Mouse (Mus musculus): ENCODE measurements at regions not wholly inside any gene's neighbourhood (a gene's known extent, or its start where the extent isn't known, plus 50 kb on each side); places are given as distances from the start of the nearest gene placed in this dataset.

- TF ChIP-seq TBP (IDR thresholded peaks at IDR 0.05; ENCODE audit: low read depth, low read length) (no peak), CTCF (IDR thresholded peaks at IDR 0.05 in 2 of 3, conservative IDR thresholded peaks at IDR 0.05 in 1 of 3; ENCODE audit: control insufficient read depth in 1 of 3, insufficient read depth in 1 of 3, low read depth in 2 of 3, low read length in 3 of 3, poor library complexity in 1 of 3, severe bottlenecking in 1 of 3) (no peak), MEF2A (IDR thresholded peaks at IDR 0.05; ENCODE audit: extremely low read depth, insufficient replicate concordance, low read depth, low read length, poor library complexity, severe bottlenecking) (no peak), MAFK (IDR thresholded peaks at IDR 0.05; ENCODE audit: borderline replicate concordance, low read depth, low read length) (no peak), MYC (IDR thresholded peaks at IDR 0.05; ENCODE audit: low read depth, low read length) (no peak), POLR2A (IDR thresholded peaks at IDR 0.05; ENCODE audit: control insufficient read depth in 1 of 2, insufficient read depth in 1 of 2, low read depth in 1 of 2, low read length in 2 of 2, poor library complexity in 1 of 2) (no peak), TAL1 (IDR thresholded peaks at IDR 0.05; ENCODE audit: low read length) (no peak), GABPA (IDR thresholded peaks at IDR 0.05; ENCODE audit: low read depth, low read length) (no peak), GATA1 (IDR thresholded peaks at IDR 0.05; ENCODE audit: low read depth, low read length) (0 out of 2 replicates have a peak, but pooled peaks have one; percentile 6), MAX (IDR thresholded peaks at IDR 0.05; ENCODE audit: low read length) (no peak), EP300 (IDR thresholded peaks at IDR 0.05; ENCODE audit: low read depth in 1 of 2, low read length in 2 of 2) (no peak), USF2 (IDR thresholded peaks at IDR 0.05; ENCODE audit: borderline replicate concordance in 1 of 2, insufficient read depth in 1 of 2, low read depth in 1 of 2, low read length in 2 of 2) (no peak), BHLHE40 (IDR thresholded peaks at IDR 0.05; ENCODE audit: borderline replicate concordance, low read depth, low read length) (no peak)
Measured at GRCm38 (mm10) chrX:116855785-116856184, 158.8 kb upstream of the H2afb1 start.

Measured in MEL (cell line).